Mouse (Mus musculus) megakaryocyte-erythroid progenitor cell, adult 5-6 weeks (primary cell): Measurements from ENCODE around the gene Arhgef3. TPM values are rescaled to one million over a fixed set of nuclear protein-coding genes. Genes with fewer than 3 reads are reported as not detected.

Source experiments
- ATAC-seq: replicated peaks from 2 replicates; pipeline ENCODE4 v1.8.0; 2016; ENCODE audit warnings: mild to moderate bottlenecking, inconsistent platforms; ENCODE audit not compliant: severe bottlenecking, poor library complexity, low FRiP score, low TSS enrichment
- total RNA-seq, 2 experiments: library from RNA; stranded (forward) in 1 of 2; stranded (reverse) in 1 of 2; fragments of 200-1000, 215-1000 nt in 1 of 2; fragments of >200 nt in 1 of 2; fragmentation: Nextera tagmentation in 1 of 2; gene quantifications; 2 replicates each; pipeline ENCODE4 v1.2.3; 2014 to 2017

The Arhgef3 gene
- total RNA-seq, 2 experiments from 2014 or later, result 3.2 to 4.4 TPM

DNA sequence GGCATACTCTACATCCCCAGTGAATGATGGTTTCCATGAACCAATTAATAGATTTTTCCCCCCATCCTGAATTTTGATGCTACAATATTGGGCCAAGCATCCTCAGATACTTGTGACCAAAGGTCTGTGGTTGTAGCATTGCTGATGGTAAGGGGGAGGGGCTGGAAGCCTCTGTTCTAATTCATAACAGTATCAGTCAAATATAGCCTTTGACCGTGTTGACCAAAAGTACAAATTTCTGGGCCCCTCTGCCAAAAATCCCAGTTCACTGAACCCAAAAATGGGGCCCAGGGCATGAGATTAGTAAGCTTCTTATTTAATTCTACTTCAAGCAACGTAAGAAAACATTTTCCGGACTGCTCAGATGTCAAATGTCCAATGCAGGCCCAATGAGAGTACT is 214.3 kb downstream of the Arhgef3 start:
- no peak for ATAC-seq

DNA sequence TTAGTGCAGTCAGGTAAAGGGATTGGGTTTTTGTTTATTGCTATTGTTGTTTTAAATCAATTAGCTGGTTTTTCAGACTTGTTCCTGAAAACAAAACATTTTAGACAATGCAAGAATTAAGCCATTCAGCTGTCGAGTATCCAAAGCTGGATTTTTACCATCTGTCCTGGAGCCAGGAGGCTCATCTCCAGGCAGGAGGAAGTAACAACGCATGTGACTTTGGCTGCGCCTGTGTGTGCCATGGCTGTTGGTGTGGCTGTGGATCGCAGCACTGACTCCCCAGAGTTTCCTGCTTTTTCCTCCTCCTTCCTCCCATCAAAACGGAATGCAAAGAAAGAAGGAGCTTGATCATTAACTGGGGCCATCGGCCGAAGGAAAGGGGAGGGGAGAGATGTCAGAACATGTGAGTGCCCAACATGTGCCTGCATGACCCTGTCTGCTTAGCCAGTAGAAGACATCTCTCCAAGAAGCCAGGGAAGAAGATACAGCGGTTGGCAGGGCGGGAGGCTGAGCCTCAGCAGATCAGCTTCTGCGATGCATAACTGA is 216.9 kb downstream of the Arhgef3 start:
- ATAC-seq, result no peak

DNA sequence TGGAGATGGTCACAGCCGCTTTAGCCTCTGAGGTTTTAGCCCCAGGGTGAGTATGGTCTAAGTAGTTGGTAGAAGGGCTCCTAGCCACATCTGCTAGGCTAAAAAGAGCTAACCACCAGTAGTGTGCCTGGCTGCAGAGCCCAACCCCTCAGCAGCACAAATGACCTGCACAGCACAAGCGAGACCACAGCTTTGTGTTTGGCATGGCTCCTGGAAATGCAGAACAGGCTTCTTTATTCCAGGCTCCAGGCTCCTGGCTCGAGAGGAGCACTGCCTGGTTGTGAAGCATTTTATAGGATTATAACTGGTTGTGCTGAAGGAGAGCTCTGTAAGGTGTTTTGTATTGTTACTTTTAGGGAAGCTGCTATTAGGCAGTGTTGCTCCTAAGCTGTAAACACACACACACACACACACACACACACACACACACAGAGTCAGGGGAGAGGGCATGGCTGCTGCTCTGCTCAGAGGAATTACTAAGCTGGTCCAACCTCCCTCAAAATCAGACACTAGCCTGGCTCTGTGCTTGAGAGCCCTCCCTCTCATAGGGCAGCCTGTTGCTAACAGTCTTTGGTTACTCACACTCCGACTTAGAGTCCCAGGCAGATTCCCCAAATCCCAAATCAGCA is 217.8 kb downstream of the Arhgef3 start:
- ATAC-seq, result no peak

DNA sequence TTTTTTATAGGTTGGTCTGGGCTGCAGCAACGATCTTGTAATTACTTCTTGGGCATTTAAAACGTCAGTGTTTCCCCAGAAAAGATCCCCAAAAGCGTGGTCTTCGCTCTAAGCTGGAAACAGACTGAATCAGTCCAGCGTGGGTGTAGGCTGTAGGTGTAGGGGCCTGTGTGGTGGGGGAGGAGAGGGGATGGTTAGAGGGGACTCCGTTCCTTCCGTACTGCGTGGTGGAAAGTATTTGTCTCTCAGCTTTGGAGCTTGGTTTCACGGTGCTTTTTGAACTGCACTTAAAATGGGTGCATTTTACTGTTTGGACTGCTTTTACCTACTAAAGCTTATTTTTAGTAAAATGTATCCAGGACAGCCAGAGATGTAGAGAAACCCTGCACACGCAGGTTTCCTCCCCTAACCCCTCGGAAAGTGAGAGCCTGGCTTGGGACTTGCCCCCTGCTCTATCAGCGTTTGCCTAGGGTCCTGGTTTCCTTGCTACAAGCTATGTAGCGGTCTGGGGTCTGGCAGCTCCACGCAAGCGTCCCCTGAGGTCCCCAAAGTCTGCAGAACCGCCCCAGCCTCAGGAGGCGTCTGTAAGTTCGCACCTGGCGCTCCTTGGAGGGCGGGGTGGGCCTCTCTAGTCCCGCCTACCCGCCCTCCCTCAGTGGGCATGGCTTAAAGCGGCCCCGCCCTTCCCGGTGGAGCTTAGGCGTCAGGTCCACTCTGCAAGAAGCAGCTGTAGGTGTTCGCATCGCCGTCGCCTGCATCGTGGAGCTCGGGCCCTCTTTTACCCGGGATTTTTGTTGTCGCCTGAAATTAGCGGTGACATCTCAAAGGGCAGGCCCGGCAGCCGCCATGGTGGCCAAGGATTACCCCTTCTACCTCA is 220.9 kb downstream of the Arhgef3 start:
- peak; percentile 99 for ATAC-seq

DNA sequence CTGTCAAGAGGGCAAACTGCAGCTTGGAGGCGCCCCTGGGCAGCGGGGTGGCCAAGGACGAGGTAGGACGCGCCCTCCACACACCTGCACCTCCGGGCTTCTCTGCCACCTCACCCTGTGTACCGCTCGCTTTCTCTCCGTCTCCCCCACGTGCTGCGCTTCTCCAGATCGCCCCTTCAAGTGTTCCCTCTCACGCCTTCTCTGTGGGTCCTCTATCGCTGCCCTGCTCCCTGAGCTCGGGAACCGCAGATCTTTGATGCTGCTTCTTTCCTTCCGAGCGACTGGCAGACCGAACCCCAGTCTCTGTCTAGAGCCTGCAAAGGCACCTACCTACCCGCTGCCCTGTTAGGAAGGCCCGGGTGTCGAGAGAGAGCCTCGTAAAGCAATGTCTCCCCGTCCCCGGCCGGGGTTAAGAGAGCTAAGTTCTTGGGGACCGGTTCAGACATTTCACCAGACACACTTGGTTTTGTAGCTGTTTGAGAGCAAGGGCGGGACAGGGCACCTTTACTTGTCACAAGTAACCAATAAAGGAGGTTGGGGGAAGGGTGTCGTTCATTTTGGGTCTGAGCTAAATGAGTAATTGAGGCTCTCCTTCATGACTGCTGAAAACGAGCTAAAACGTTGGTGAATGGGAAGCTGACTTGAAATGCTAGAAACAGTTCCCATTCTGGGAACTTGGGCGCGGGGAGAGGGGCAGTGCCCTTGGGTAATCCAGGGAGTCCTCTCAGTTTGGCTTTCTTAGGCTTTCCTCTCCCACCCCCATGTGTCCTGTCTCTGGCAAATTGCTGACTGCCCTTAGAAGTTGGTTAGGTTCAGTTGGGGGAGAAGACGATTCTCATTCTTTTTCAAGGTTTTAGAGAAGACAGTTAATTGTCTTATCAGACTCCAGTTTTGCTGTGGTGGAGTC is 221.8 kb downstream of the Arhgef3 start:
- ATAC-seq, result peak; percentile 46

DNA sequence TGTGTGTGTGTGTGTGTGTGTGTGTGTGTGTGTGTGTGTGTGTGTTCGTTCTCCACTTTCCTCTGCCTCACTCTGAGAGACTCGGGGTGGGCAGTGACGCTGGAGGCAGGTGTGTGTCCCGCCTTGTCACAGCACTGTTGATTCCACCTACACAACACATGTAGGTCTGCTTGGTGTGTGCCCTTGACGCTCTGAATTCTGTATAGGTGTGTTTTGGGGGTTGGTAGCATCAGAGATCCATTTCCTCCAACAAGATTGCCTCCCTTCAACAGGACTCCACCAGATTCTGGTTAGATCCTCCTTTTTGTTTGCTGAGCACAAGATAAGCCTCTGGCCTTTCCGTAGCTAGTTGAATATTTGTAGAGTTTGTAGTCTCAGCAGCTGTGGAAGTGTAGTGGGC is 222.5 kb downstream of the Arhgef3 start:
- no peak for ATAC-seq

DNA sequence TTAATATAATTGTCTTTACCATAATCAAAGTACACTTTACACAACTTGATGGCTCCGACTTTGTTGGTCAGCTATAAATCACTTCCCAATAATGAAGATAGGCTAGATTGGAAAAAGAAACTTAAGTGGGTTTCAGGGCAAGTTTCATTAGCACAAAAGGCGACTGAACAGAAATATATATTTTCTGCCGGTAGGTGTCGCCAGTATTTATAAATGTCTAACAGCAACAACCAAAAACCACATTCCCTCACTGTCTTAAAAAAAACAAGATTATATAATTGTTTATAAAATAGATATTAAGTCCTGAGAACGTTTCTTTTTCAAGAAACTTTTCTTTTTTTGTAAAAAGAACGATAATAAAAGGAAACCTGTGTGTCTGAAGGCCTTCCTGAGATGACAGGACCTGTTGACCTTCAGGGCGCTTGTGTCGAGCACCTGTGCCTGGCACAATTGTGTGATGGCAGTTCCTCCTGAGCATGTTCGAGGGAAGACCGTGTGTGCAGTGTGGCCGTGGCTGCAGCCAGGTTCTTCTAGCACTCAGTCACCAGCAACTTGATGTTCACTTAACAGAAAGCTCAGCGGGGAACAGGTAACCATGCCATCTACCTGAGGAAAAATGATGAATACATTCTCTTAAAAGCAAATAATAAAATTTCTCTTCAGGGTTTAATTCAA is 223.5 kb downstream of the Arhgef3 start:
- ATAC-seq, result no peak

DNA sequence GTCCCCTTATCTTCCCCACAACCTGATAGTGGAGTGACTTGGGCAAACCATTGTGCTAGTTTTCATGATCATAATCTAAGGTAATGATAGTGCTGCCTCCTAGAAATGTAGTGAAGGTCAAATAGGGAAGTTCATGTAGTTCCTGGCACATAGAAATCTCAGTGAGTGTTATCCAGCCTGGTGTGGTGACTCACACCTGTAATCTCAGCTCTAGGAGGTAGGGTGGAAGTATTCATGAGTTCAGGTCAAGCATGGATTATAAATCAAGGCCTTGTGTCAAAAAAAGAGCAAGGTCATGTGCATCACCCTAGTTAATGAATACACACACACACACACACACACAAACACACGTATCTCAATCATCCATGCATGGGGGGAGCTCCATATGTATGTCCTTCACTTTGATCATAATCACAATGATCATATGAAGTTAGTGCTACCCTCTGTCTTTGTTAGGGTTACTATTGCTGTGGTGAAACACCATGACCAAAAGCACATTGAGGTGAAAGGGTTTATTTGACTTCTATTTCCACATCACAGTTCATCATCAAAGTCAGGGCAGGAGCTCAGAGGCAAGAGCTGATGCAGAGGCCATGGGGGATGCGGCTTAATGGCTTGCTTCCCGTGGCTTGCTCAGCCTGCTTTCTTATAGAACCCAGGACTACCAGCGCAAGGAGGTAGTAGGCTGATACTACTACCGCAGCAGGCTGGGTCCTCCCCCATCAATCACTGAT is 226.2 kb downstream of the Arhgef3 start:
- ATAC-seq, result no peak

DNA sequence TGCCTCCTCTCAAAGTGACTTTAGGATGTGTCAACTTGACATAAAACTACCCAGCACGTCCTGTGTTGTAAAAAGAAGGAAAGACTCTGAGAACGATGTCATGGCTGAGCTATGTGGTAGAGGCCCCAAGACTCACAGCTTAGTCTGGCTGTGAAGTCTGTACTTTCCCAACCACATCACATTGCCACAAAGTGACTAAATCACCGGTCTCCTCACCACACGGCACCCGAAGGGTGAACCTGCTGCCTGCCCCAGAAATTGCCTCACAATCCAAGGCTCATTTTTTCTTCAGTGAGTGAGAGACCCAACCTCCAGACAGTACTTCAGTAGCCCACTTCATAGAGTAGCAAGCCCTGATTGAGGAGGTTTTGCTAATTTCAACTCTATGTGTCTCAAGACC is 226.8 kb downstream of the Arhgef3 start:
- no peak for ATAC-seq

DNA sequence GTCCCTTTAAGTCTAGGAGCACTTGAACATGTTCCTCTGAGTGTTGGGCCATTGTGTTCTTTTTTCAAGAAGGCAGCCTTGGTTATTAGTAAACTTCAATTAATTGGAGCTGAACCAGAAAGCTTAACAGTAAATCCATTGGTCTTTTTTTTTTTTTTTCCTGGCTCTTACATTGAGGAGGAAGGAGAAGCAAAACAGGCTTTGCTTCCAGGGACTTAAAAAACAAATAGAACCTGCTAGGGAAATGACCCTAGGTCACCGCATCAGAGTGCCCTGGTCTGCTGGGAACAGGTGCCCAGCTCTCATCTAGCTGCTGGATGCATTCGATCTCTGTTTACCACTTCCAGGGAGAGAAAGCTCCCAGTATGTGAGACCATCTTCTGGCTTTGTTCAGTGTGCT is 227.8 kb downstream of the Arhgef3 start:
- no peak for ATAC-seq

DNA sequence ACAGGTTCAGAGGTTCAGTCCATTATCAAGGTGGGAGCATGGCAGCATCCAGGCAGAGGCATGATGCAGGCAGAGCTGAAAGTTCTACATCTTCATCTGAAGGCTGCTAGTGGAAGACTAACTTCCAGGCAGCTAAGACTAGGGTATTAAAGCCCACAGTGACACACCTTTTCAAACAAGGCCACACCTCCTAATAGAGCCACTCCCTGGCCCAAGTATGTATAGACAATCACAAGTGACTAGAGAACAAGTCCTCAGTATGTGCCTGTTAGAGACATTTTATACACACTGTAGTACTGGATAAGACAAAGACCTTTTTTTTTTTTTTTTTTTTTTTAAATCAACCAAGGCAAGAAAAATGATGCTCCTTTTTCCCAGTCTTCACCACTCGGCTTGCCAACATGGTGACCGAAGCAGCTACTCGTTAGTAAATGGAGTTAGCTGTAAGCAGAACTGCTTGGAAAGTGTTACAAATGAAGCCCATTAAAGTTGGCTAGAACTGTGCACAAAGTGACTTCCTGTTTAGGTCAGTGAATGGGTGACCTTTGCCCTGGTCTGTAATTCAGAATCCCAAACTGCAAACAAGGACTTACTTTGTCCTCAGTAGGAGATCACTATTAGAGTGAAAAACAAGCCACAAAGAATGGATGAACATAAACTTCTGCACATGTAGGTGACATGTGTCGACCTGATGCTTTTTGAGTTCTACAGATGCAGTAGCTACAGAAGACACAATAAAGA is 229.7 kb downstream of the Arhgef3 start:
- no peak for ATAC-seq

DNA sequence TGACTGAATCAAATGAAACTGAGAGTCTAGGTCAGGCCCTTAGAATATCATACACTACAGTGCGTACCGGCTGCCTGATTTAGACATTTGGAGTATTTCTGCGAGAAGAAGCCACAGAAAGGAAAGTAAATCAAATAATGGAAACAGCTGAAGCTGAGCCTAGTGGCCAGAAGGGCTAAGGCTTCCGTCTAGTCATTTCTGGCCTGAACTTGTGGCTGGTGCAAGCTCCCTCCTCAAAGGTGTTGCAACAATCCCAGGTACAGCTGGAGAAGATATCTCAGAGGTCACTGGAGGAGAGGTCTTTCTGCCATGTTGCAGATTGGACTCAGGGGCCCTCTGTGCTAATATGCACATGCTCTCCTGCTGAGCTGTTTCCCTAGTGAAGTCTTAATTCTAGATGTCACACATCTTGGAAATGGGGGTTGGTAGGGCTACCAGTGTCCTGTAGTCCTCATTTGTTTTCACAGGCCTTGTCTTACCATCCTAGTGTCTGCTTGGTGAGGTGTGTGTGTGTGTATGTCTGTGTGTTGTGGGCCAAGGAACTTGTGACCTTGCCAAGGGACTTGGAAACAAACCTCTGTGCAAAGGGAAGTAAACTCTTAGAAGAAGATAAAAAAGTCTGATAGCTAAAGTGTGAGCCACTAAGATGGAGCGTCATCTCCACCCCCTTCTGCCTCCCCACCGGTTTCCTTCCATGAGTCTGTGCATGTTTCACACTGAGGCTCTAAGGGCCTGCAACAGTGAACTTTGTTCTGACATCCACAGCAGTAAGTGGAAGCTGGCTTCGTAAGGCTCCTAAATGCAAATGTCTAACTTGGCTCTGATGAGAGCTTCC is 230.6 kb downstream of the Arhgef3 start:
- no peak for ATAC-seq

DNA sequence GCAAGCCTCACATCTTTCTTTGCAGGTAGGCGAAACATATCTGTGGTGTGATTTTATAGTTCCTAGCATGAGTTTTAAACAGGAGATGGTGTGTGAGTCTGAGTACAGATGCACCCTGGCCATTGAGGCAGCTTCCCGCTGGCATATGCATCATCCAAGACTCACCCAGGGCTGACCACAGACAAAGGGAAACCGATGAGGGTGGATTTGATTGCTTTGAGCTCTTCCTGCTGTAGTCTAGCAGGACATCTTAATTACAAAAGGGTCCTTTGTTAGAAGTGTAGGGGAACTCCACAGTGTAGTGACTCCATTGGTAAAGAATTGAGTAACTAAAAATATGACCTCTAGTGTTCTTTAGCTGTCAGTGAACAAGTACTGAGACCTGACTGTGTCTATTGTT is 232.5 kb downstream of the Arhgef3 start:
- no peak for ATAC-seq

DNA sequence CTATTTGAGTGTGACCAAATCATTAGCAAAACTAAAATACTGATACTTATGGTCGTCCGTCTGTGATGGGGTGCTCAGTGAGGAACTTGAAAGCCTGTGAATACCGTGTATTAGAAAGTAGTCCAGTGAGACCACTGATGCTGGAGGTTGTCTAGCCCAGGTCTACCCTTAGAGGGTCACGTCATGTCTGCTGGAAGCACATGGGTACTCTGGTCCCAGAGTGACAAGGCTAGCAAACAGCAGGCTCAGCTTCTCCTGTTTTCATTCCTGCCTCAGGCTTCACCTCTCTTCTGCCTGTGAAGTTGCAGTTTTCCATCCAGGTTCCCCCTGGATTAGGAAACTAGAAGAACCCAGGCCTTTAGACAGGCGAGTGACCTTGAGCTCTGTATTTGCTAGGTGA is 233.0 kb downstream of the Arhgef3 start:
- no peak for ATAC-seq

DNA sequence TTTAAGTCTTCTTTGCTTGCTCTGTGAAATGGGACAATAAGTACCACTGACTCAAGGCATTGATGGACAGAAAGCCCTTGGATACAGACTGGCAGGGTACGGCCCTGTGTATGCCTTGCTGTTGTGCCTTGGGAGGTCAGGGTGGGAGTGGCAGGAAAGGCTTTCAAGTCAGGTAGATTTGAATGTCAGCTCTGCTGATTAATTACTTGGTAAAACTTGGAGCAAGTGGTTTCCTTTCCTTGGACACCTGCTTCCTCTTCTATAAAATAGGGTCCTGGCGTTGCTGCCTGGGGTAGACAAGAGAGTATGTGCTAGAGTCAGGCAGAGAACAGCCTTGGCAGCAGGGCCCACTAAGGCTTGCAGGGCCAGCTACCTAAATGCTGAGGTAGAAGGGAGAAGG is 233.4 kb downstream of the Arhgef3 start:
- no peak for ATAC-seq

DNA sequence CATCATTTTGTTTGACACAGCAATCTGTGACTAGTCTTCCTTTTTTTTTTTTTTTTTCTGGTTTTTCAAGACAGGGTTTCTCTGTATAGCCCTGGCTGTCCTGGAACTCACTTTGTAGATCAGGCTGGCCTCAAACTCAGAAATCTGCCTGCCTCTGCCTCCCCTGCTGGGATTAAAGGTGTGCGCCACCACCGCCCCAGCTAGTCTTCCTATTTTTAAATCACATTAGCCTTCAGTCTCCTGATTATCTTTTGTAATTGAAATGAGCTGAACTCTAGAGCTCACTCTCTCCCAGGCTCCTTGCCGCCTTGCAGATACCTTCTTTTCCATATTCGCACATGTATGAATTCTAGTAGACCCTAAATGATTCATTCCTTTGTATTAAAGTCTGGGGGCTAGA is 234.0 kb downstream of the Arhgef3 start:
- ATAC-seq, result no peak

DNA sequence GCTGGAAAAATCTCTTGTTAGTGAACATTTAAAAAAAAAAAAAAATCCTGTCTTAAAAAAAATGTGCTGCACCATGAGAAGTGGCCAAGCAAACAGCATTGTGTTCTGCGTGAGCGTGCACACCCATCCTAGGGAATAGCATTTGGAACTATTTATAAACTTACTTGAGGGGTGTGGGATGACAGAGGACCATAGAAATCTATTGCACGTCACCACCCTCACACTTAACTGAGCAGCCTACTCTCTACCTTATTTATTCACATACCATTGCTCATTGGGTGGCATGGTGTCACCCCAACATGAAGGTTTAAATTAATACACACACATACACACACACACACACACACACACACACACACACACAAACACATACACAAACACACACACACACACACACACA is 234.4 kb downstream of the Arhgef3 start:
- no peak for ATAC-seq
